Mouse (Mus musculus): Measurements from ENCODE around the gene Atp2b2. TPM values are rescaled to one million over a fixed set of nuclear protein-coding genes. Genes with fewer than 3 reads are reported as not detected.

Gene Atp2b2
- polyA plus RNA-seq, 1 experiment from 2014 or later, result 0.09 TPM

GRCm38 (mm10) chr6:113936111-113936510 is 106.3 kb downstream of the Atp2b2 start:
- Histone ChIP-seq H3K9me3 (ENCODE audit: control insufficient read depth, low read length) (no peaks in the 10 kb centered on the region), H3K36me3 (ENCODE audit: control insufficient read depth, insufficient read depth, low read length) (no peaks in the 10 kb centered on the region), H3K9ac (ENCODE audit: low read length) (no peak overlapping the region), H3K27ac (replicated peaks; ENCODE audit: low read depth, low read length) (no peak overlapping the region), H3K4me2 (ENCODE audit: low read depth, severe bottlenecking) (no peak overlapping the region), H3K27me3 (ENCODE audit: control insufficient read depth, insufficient read depth, low read length) (no peaks in the 10 kb centered on the region), H3K4me1 (ENCODE audit: control insufficient read depth, insufficient read depth, low read length) (no peaks in the 10 kb centered on the region; the same call in 1 of the 2 replicates), H3K4me3 (ENCODE audit: low read depth, low read length) (no peak overlapping the region)
- 71% methylated on average over 8 of the region's 8 CpGs for WGBS
- ATAC-seq (ENCODE audit: insufficient number of reproducible peaks, low FRiP score, low TSS enrichment, low read depth), result no peak
- no peak for DNase-seq (ENCODE audit: low spot score)

GRCm38 (mm10) chr6:113934692-113935091 is 107.7 kb downstream of the Atp2b2 start:
- H3K27me3 ChIP-seq (ENCODE audit: control insufficient read depth, insufficient read depth, low read length), result no peaks in the 10 kb centered on the region
- H3K4me1 ChIP-seq (ENCODE audit: control insufficient read depth, insufficient read depth, low read length), result no peaks in the 10 kb centered on the region; the same call in 1 of the 2 replicates
- H3K4me2 ChIP-seq (ENCODE audit: low read depth, severe bottlenecking), result no peak overlapping the region
- no peak overlapping the region for H3K27ac ChIP-seq (replicated peaks; ENCODE audit: low read depth, low read length)
- H3K36me3 ChIP-seq (ENCODE audit: control insufficient read depth, insufficient read depth, low read length), result no peaks in the 10 kb centered on the region
- H3K9ac ChIP-seq (ENCODE audit: low read length), result no peak overlapping the region
- no peak for ATAC-seq (ENCODE audit: insufficient number of reproducible peaks, low FRiP score, low TSS enrichment, low read depth)
- no peaks in the 10 kb centered on the region for H3K9me3 ChIP-seq (ENCODE audit: control insufficient read depth, low read length)
- DNase-seq (ENCODE audit: low spot score), result no peak
- WGBS, result 81% methylated on average over 8 of the region's 8 CpGs
- no peak overlapping the region for H3K4me3 ChIP-seq (ENCODE audit: low read depth, low read length)

GRCm38 (mm10) chr6:113933261-113934151 is 108.9 kb downstream of the Atp2b2 start:
- Histone ChIP-seq H3K27ac (replicated peaks; ENCODE audit: low read depth, low read length) (no peak overlapping the region), H3K36me3 (ENCODE audit: control insufficient read depth, insufficient read depth, low read length) (no peaks in the 10 kb centered on the region), H3K9ac (ENCODE audit: low read length) (no peak overlapping the region), H3K4me1 (ENCODE audit: control insufficient read depth, insufficient read depth, low read length) (no peaks in the 10 kb centered on the region; the same call in 1 of the 2 replicates), H3K9me3 (ENCODE audit: control insufficient read depth, low read length) (no peaks in the 10 kb centered on the region), H3K4me3 (ENCODE audit: low read depth, low read length) (no peak overlapping the region), H3K4me2 (ENCODE audit: low read depth, severe bottlenecking) (no peak overlapping the region), H3K27me3 (ENCODE audit: control insufficient read depth, insufficient read depth, low read length) (no peaks in the 10 kb centered on the region)
- DNase-seq (ENCODE audit: low spot score) (no peak), ATAC-seq (ENCODE audit: insufficient number of reproducible peaks, low FRiP score, low TSS enrichment, low read depth) (no peak)
- 71% methylated on average over 14 of the region's 14 CpGs for WGBS

- H3K9ac ChIP-seq (ENCODE audit: low read length), result no peak overlapping the region
These were observed 113.1 kb downstream of the Atp2b2 start for GRCm38 (mm10) chr6:113929191-113929875.

GRCm38 (mm10) chr6:113923249-113923648 is 119.2 kb downstream of the Atp2b2 start:
- Histone ChIP-seq H3K27ac (replicated peaks; ENCODE audit: low read depth, low read length) (no peak overlapping the region), H3K4me2 (ENCODE audit: low read depth, severe bottlenecking) (no peak overlapping the region), H3K27me3 (ENCODE audit: control insufficient read depth, insufficient read depth, low read length) (no peaks in the 10 kb centered on the region), H3K36me3 (ENCODE audit: control insufficient read depth, insufficient read depth, low read length) (no peaks in the 10 kb centered on the region), H3K4me3 (ENCODE audit: low read depth, low read length) (no peak overlapping the region), H3K9me3 (ENCODE audit: control insufficient read depth, low read length) (no peaks in the 10 kb centered on the region), H3K9ac (ENCODE audit: low read length) (no peak overlapping the region), H3K4me1 (ENCODE audit: control insufficient read depth, insufficient read depth, low read length) (no peaks in the 10 kb centered on the region)
- DNase-seq (ENCODE audit: low spot score) (no peak), ATAC-seq (ENCODE audit: insufficient number of reproducible peaks, low FRiP score, low TSS enrichment, low read depth) (no peak)
- WGBS, result 83% methylated on average over 4 of the region's 4 CpGs

More at GRCm38 (mm10) chr6:113929191-113929875, 113.1 kb downstream of the Atp2b2 start:
- H3K36me3 ChIP-seq (ENCODE audit: control insufficient read depth, insufficient read depth, low read length), result no peaks in the 10 kb centered on the region
- no peak overlapping the region for H3K4me3 ChIP-seq (ENCODE audit: low read depth, low read length)
- H3K9me3 ChIP-seq (ENCODE audit: control insufficient read depth, low read length), result no peaks in the 10 kb centered on the region
- H3K27ac ChIP-seq (replicated peaks; ENCODE audit: low read depth, low read length), result no peak overlapping the region
- peak; percentile 41 for DNase-seq (ENCODE audit: low spot score)
- no peak for ATAC-seq (ENCODE audit: insufficient number of reproducible peaks, low FRiP score, low TSS enrichment, low read depth)
- 83% methylated on average over 7 of the region's 8 CpGs for WGBS
- H3K4me2 ChIP-seq (ENCODE audit: low read depth, severe bottlenecking), result no peak overlapping the region
- no peaks in the 10 kb centered on the region for H3K27me3 ChIP-seq (ENCODE audit: control insufficient read depth, insufficient read depth, low read length)
- H3K4me1 ChIP-seq (ENCODE audit: control insufficient read depth, insufficient read depth, low read length), result no peaks in the 10 kb centered on the region; the same call in 1 of the 2 replicates

- Histone ChIP-seq H3K9ac (ENCODE audit: low read length) (no peak overlapping the region), H3K4me2 (ENCODE audit: low read depth, severe bottlenecking) (no peak overlapping the region), H3K9me3 (ENCODE audit: control insufficient read depth, low read length) (no peaks in the 10 kb centered on the region), H3K4me1 (ENCODE audit: control insufficient read depth, insufficient read depth, low read length) (no peaks in the 10 kb centered on the region), H3K27ac (replicated peaks; ENCODE audit: low read depth, low read length) (no peak overlapping the region), H3K4me3 (ENCODE audit: low read depth, low read length) (no peak overlapping the region), H3K36me3 (ENCODE audit: control insufficient read depth, insufficient read depth, low read length) (no peaks in the 10 kb centered on the region), H3K27me3 (ENCODE audit: control insufficient read depth, insufficient read depth, low read length) (no peaks in the 10 kb centered on the region)
- ATAC-seq (ENCODE audit: insufficient number of reproducible peaks, low FRiP score, low TSS enrichment, low read depth), result no peak
- DNase-seq (ENCODE audit: low spot score), result no peak
- 63% methylated on average over 5 of the region's 5 CpGs for WGBS
These were observed 121.9 kb downstream of the Atp2b2 start for GRCm38 (mm10) chr6:113920466-113920865.

- Histone ChIP-seq H3K4me2 (ENCODE audit: low read depth, severe bottlenecking) (no peak overlapping the region), H3K27ac (replicated peaks; ENCODE audit: low read depth, low read length) (no peak overlapping the region), H3K4me3 (ENCODE audit: low read depth, low read length) (no peak overlapping the region), H3K4me1 (ENCODE audit: control insufficient read depth, insufficient read depth, low read length) (no peaks in the 10 kb centered on the region), H3K9ac (ENCODE audit: low read length) (no peak overlapping the region), H3K9me3 (ENCODE audit: control insufficient read depth, low read length) (no peaks in the 10 kb centered on the region), H3K36me3 (ENCODE audit: control insufficient read depth, insufficient read depth, low read length) (no peaks in the 10 kb centered on the region), H3K27me3 (ENCODE audit: control insufficient read depth, insufficient read depth, low read length) (no peaks in the 10 kb centered on the region)
- DNase-seq (ENCODE audit: low spot score) (no peak), ATAC-seq (ENCODE audit: insufficient number of reproducible peaks, low FRiP score, low TSS enrichment, low read depth) (no peak)
- 72% methylated on average over 3 of the region's 3 CpGs for WGBS
These were observed 129.7 kb downstream of the Atp2b2 start for GRCm38 (mm10) chr6:113912753-113913152.

GRCm38 (mm10) chr6:113911094-113911493 is 131.3 kb downstream of the Atp2b2 start:
- WGBS, result 78% methylated on average over 16 of the region's 16 CpGs
- no peak overlapping the region for H3K9ac ChIP-seq (ENCODE audit: low read length)
- no peaks in the 10 kb centered on the region for H3K4me1 ChIP-seq (ENCODE audit: control insufficient read depth, insufficient read depth, low read length)
- no peaks in the 10 kb centered on the region for H3K36me3 ChIP-seq (ENCODE audit: control insufficient read depth, insufficient read depth, low read length)
- H3K9me3 ChIP-seq (ENCODE audit: control insufficient read depth, low read length), result no peaks in the 10 kb centered on the region
- ATAC-seq (ENCODE audit: insufficient number of reproducible peaks, low FRiP score, low TSS enrichment, low read depth) (no peak), DNase-seq (ENCODE audit: low spot score) (no peak)
- no peak overlapping the region for H3K27ac ChIP-seq (replicated peaks; ENCODE audit: low read depth, low read length)
- H3K4me2 ChIP-seq (ENCODE audit: low read depth, severe bottlenecking), result no peak overlapping the region
- H3K4me3 ChIP-seq (ENCODE audit: low read depth, low read length), result no peak overlapping the region
- H3K27me3 ChIP-seq (ENCODE audit: control insufficient read depth, insufficient read depth, low read length), result no peaks in the 10 kb centered on the region

All from limb, embryonic 11.5 days (tissue).